Mouse (Mus musculus) bone marrow macrophage, adult 2 months (primary cell): ENCODE data around the gene Tmem165.

Source experiments
- CTCF ChIP-seq: IDR thresholded peaks from 2 replicates; pipeline ENCODE4 v1.5.1; 2012; ENCODE audit warnings: low read depth, mild to moderate bottlenecking, low read length, moderate library complexity
- POLR2A ChIP-seq: IDR thresholded peaks from 2 replicates; pipeline ENCODE4 v1.6.1; 2012; ENCODE audit warnings: mild to moderate bottlenecking, low read depth, low read length, borderline replicate concordance

DNA sequence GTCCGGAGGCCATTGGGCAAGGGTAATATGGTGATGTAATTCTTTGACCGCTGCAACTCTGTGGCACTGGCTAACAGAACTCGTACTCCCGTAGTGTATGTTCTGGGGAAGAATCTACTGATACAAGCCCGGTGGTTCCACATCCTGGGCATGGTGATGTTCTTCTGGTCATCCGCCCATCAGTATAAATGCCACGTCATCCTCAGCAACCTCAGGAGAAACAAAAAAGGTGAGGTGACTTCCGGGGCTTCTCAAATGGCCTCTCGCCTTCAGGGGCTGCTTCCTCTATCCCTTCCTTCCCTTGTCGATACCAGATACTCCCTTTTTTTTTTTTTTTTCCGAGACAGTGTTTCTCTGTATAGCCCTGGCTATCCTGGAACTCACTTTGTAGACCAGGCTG, 30.2 kb upstream of the Tmem165 start:
- no peak for TF ChIP-seq CTCF
- TF ChIP-seq POLR2A = no peak
